Mouse (Mus musculus): ENCODE measurements at regions not wholly inside any gene's neighbourhood (a gene's known extent, or its start where the extent isn't known, plus 50 kb on each side); places are given as distances from the start of the nearest gene placed in this dataset.

DNA sequence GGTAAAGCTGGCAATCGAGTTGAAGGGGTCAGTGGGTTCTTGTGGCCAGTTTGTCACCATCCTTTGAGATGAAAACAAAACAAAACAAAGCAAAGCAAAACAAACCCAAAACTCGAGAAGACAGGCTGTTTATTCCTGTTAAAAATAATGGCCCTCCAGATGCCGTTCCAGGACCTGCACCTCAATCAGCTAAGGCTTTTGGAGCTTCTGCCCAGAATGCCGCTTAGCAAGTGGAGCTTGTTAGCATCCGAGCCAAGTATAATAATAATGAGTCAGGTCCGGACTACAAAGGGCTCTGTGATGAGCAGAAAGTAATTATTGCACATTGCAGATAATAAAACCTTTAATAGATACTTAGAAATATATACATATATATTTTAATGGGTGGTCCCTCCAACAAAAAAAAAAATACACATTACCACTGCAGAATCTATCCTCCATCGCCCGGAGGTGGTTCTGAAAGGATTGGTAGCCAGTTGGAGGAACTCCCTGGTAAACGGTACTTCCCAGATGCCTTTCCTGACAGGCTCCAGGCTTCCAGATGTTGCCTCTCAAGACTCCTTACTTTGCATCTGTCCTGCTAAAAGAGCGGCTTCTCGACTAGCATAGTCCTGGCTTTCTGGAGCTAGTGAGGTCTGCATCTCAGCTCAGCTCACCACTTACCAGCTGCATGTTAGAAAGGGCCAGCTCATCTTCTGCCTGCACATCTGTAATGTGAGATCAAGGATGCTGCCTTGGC is 1145.8 kb upstream of the A1bg start:
- DNase-seq, result no peak

GRCm38 (mm10) chr15:62064399-62064798 is 1141.6 kb upstream of the A1bg start:
- Histone ChIP-seq H3K4me1 (ENCODE audit: insufficient read depth) (no peaks in the 10 kb centered on the region), H3K9me3 (ENCODE audit: low read length) (no peaks in the 10 kb centered on the region), H3K4me2 (ENCODE audit: low read depth) (no peak overlapping the region), H3K27ac (ENCODE audit: low read depth, low read length) (no peak overlapping the region), H3K4me3 (ENCODE audit: low read depth, low read length) (no peak overlapping the region), H3K9ac (no peak overlapping the region), H3K27me3 (ENCODE audit: insufficient read depth, low read length) (no peaks in the 10 kb centered on the region), H3K36me3 (ENCODE audit: insufficient read depth) (no peaks in the 10 kb centered on the region)
- 81% methylated on average over 3 of the region's 3 CpGs for WGBS
- TF ChIP-seq CTCF (IDR thresholded peaks at IDR 0.05; ENCODE audit: low read depth), result no peak
- DNase-seq (no peak), ATAC-seq (no peak)

More for the DNA sequence above, 1145.8 kb upstream of the A1bg start:
- Histone ChIP-seq H3K27me3 (ENCODE audit: insufficient read depth, low read length) (no peaks in the 10 kb centered on the region), H3K4me1 (ENCODE audit: insufficient read depth) (no peaks in the 10 kb centered on the region), H3K9me3 (ENCODE audit: low read length) (no peaks in the 10 kb centered on the region), H3K36me3 (ENCODE audit: insufficient read depth) (no peaks in the 10 kb centered on the region), H3K4me2 (ENCODE audit: low read depth) (no peak overlapping the region), H3K9ac (no peak overlapping the region), H3K4me3 (ENCODE audit: low read depth, low read length) (no peak overlapping the region), H3K27ac (ENCODE audit: low read depth, low read length) (no peak overlapping the region)
- no peak for ATAC-seq
- WGBS, result 54% methylated on average over 11 of the region's 11 CpGs
- no peak for TF ChIP-seq CTCF (IDR thresholded peaks at IDR 0.05; ENCODE audit: low read depth)

DNA sequence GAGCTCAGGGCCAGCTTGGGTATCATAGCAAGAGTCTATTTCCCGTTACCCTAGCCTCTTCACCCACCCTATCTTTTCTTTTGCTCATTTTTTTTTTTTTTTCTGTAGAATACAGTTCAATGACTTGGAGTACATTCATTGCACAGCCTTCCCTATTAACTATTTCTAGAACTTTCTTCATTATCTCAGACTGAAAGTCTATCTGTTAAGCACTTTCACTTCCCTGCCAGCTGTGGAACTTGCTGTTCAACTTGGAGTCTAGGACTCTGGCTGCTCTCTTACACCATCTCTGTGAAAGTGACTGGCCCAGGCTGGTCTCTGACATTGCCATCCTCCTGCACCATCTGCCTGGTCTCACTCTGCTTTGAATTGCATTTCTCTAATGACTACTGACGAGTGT is 1134.6 kb upstream of the A1bg start:
- Histone ChIP-seq H3K27me3 (ENCODE audit: insufficient read depth, low read length) (no peaks in the 10 kb centered on the region), H3K9me3 (ENCODE audit: low read length) (no peaks in the 10 kb centered on the region), H3K4me3 (ENCODE audit: low read depth, low read length) (no peak overlapping the region), H3K27ac (ENCODE audit: low read depth, low read length) (no peak overlapping the region), H3K9ac (no peak overlapping the region), H3K4me2 (ENCODE audit: low read depth) (no peak overlapping the region), H3K4me1 (ENCODE audit: insufficient read depth) (no peaks in the 10 kb centered on the region), H3K36me3 (ENCODE audit: insufficient read depth) (no peaks in the 10 kb centered on the region)
- 77% methylated on average over 2 of the region's 2 CpGs for WGBS
- no peak for ATAC-seq
- no peak for TF ChIP-seq CTCF (IDR thresholded peaks at IDR 0.05; ENCODE audit: low read depth)
- no peak for DNase-seq

DNA sequence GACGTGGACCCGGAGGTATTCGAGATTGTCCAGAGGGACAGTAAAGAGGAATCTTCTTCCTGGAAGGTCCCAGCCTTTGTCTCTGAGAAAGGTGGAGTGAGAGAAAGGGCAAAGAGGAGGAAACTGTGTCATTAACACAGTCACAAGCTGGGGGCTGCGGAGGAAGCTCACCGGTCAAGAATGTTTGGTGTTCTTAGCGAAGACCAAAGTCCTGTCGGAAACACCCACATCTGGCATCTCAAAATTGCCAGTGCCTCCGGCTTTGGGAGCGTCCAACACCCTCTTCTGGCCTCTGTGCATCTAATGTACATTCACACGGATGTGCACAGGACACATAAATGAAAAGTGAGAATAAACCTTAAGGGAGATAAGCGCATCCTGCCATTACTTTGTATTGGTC is 1134.1 kb upstream of the A1bg start:
- no peaks in the 10 kb centered on the region for H3K9me3 ChIP-seq (ENCODE audit: low read length)
- no peak overlapping the region for H3K9ac ChIP-seq
- ATAC-seq (no peak), DNase-seq (no peak)
- no peak overlapping the region for H3K4me2 ChIP-seq (ENCODE audit: low read depth)
- no peaks in the 10 kb centered on the region for H3K36me3 ChIP-seq (ENCODE audit: insufficient read depth)
- no peaks in the 10 kb centered on the region for H3K27me3 ChIP-seq (ENCODE audit: insufficient read depth, low read length)
- H3K27ac ChIP-seq (ENCODE audit: low read depth, low read length), result no peak overlapping the region
- TF ChIP-seq CTCF (IDR thresholded peaks at IDR 0.05; ENCODE audit: low read depth), result no peak
- H3K4me3 ChIP-seq (ENCODE audit: low read depth, low read length), result no peak overlapping the region
- WGBS, result 94% methylated on average over 11 of the region's 11 CpGs
- H3K4me1 ChIP-seq (ENCODE audit: insufficient read depth), result no peaks in the 10 kb centered on the region

GRCm38 (mm10) chr15:62056401-62056800 is 1133.6 kb upstream of the A1bg start:
- ATAC-seq (no peak), DNase-seq (no peak)
- Histone ChIP-seq H3K9ac (no peak overlapping the region), H3K4me2 (ENCODE audit: low read depth) (no peak overlapping the region), H3K27me3 (ENCODE audit: insufficient read depth, low read length) (no peaks in the 10 kb centered on the region), H3K4me1 (ENCODE audit: insufficient read depth) (no peaks in the 10 kb centered on the region), H3K4me3 (ENCODE audit: low read depth, low read length) (no peak overlapping the region), H3K27ac (ENCODE audit: low read depth, low read length) (no peak overlapping the region), H3K9me3 (ENCODE audit: low read length) (no peaks in the 10 kb centered on the region), H3K36me3 (ENCODE audit: insufficient read depth) (no peaks in the 10 kb centered on the region)
- TF ChIP-seq CTCF (IDR thresholded peaks at IDR 0.05; ENCODE audit: low read depth), result no peak
- 89% methylated on average over 3 of the region's 3 CpGs for WGBS

DNA sequence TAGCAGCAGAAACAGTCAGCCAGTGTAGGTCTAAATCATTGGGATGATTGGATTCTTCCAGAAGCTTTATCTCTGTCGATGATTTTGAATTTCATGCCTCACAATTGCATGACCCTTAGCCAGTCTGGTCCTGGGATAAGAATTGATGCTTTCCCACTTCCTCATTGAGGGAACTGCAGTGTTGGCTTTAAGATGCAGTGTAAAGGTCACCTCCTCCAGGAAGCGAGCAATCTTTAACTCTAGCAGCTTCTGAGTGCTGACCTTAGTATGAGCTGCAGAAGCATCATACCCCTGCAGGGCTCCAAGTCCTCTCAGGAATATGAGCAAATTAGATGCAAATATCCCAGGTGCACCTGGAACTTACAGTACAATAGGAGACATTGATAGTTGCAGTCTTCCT is 1132.2 kb upstream of the A1bg start:
- Histone ChIP-seq H3K27me3 (ENCODE audit: insufficient read depth, low read length) (no peaks in the 10 kb centered on the region), H3K4me3 (ENCODE audit: low read depth, low read length) (no peak overlapping the region), H3K36me3 (ENCODE audit: insufficient read depth) (no peaks in the 10 kb centered on the region), H3K4me2 (ENCODE audit: low read depth) (no peak overlapping the region), H3K27ac (ENCODE audit: low read depth, low read length) (no peak overlapping the region), H3K9me3 (ENCODE audit: low read length) (no peaks in the 10 kb centered on the region), H3K4me1 (ENCODE audit: insufficient read depth) (no peaks in the 10 kb centered on the region), H3K9ac (no peak overlapping the region)
- TF ChIP-seq CTCF (IDR thresholded peaks at IDR 0.05; ENCODE audit: low read depth), result no peak
- ATAC-seq (no peak), DNase-seq (no peak)
- 98% methylated on average over 2 of the region's 2 CpGs for WGBS

DNA sequence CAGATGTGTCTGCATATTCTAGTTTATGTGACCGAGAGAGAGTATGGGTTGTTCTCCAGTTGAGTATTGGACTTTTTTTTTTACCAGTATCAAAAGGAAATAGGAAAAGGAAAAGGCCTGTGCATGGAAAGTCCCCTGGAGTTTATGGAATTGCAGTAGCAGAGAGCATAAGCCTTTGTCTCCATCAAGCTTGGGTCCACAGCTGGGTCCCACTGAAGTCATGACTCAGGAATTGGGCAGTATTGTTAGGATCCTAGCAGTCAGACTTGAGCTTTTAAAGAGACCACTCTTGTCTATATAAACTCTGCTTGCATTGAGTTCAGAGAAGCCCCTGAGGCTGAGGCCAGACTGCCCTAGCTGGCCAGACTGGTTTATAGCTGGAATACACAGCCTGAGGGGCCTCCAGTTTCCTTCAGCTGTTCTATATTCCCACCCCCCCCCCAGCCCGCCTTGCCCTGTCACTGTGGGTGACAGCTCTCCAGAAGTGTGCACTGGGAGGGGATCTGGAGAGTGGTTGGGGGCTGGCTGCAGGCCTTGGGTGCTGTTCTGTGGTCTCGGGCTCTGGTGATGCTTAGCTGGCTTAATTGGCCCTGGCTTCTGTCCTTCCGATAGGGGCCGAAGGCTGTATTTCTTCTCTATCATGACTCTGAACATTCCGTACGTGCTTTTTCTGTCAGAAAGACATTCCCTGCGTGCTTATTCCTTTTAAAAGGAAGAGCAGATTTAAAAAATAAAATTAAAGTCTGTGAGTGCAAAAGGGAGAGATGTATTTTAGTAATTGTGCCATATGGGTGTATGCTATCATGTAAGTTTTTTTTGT is 1130.8 kb upstream of the A1bg start:
- Histone ChIP-seq H3K36me3 (ENCODE audit: insufficient read depth) (no peaks in the 10 kb centered on the region), H3K4me2 (ENCODE audit: low read depth) (no peak overlapping the region), H3K27me3 (ENCODE audit: insufficient read depth, low read length) (no peaks in the 10 kb centered on the region), H3K9ac (no peak overlapping the region), H3K9me3 (ENCODE audit: low read length) (no peaks in the 10 kb centered on the region), H3K27ac (ENCODE audit: low read depth, low read length) (no peak overlapping the region), H3K4me1 (ENCODE audit: insufficient read depth) (no peaks in the 10 kb centered on the region), H3K4me3 (ENCODE audit: low read depth, low read length) (no peak overlapping the region)
- 77% methylated on average over 8 of the region's 8 CpGs for WGBS
- ATAC-seq (no peak), DNase-seq (no peak)
- TF ChIP-seq CTCF (IDR thresholded peaks at IDR 0.05; ENCODE audit: low read depth), result no peak
